Mouse (Mus musculus) adrenal gland, postnatal 36 days (tissue): ENCODE data around the gene Zer1. TPM values are rescaled to one million over a fixed set of nuclear protein-coding genes. Genes with fewer than 3 reads are reported as not detected.
A peak's percentile ranks its signal among the peaks of the same experiment; 100 is the strongest.
"Not testable (repeated sequence)": the region's sequence is repeated elsewhere in the genome, so short reads cannot be mapped to it uniquely, and the experiment has no call there.

Experiments used
- DNase-seq, 2 experiments: peaks; one replicate each; pipeline ENCODE4 v3.0.0; 2021; ENCODE audit warnings: mixed read lengths in 1 of 2
- long read RNA-seq, 2 experiments: library from polyadenylated mRNA; stranded (forward); transcript quantifications; one replicate each; pipeline ENCODE4 v2.0.0; 2021; ENCODE audit warnings: borderline sequencing depth in 2 of 2
- total RNA-seq, 2 experiments: library from RNA; stranded (reverse); gene quantifications; 2 replicates each; pipeline ENCODE4 v1.2.3; 2021

The Zer1 gene
- total RNA-seq: 10 to 100 TPM; 32.0 to 40.7 TPM
- long read RNA-seq, experiment 1, full-length matches to known transcripts: 6 of 16 reads
- long read RNA-seq, experiment 1, partial matches to known transcripts: 5 of 16 reads
- long read RNA-seq, experiment 1, other reads (novel, unspliced or antisense): 5 of 16 reads
- long read RNA-seq, experiment 2, full-length matches to known transcripts: 7 of 14 reads
- long read RNA-seq, experiment 2, partial matches to known transcripts: 2 of 14 reads
- long read RNA-seq, experiment 2, other reads (novel, unspliced or antisense): 5 of 14 reads

- peak; percentile 98 to 100 for DNase-seq
These were observed at the start of gene Zer1 for GRCm38 (mm10) chr2:30124472-30125274. Gene Zer1, minus strand, starts transcription at chr2:30124585.

GRCm38 (mm10) chr2:30173541-30174240 is 49.3 kb upstream of the Zer1 start:
- peak in 1 of 2 experiments; percentile 32 for DNase-seq

- DNase-seq: peak; percentile 24 to 43
These were observed 47.6 kb upstream of the Zer1 start for GRCm38 (mm10) chr2:30171997-30172382.

- DNase-seq: peak; percentile 94
These were observed 47.1 kb upstream of the Zer1 start, which contains the start of gene Endog for GRCm38 (mm10) chr2:30171371-30171996. Gene Endog, plus strand, starts transcription at chr2:30171493.

GRCm38 (mm10) chr2:30166677-30167076 is 42.3 kb upstream of the Zer1 start:
- no peak for DNase-seq

GRCm38 (mm10) chr2:30164340-30164932 is 40.1 kb upstream of the Zer1 start:
- no peak for DNase-seq

GRCm38 (mm10) chr2:30161809-30162208 is 37.4 kb upstream of the Zer1 start:
- DNase-seq: peak in 1 of 2 experiments; percentile 44

GRCm38 (mm10) chr2:30159871-30160270 is 35.5 kb upstream of the Zer1 start:
- not testable (repeated sequence) for DNase-seq

GRCm38 (mm10) chr2:30152616-30153015 is 28.2 kb upstream of the Zer1 start:
- DNase-seq: peak; percentile 20 to 44

- DNase-seq: peak; percentile 11 to 30
These were observed 27.5 kb upstream of the Zer1 start for GRCm38 (mm10) chr2:30151840-30152239.

- DNase-seq: peak; percentile 89 to 92
These were observed 23.1 kb upstream of the Zer1 start for GRCm38 (mm10) chr2:30147466-30147865.

GRCm38 (mm10) chr2:30144436-30144835 is 20.1 kb upstream of the Zer1 start:
- no peak for DNase-seq

GRCm38 (mm10) chr2:30140021-30140420 is 15.6 kb upstream of the Zer1 start:
- not testable (repeated sequence) for DNase-seq

- no peak for DNase-seq
These were observed 12.1 kb upstream of the Zer1 start for GRCm38 (mm10) chr2:30136458-30136857.

GRCm38 (mm10) chr2:30134928-30135620 is 10.7 kb upstream of the Zer1 start:
- peak in 1 of 2 experiments; percentile 36 for DNase-seq

- DNase-seq: peak in 1 of 2 experiments; percentile 28
These were observed 10.0 kb upstream of the Zer1 start for GRCm38 (mm10) chr2:30134378-30134711.

- peak; percentile 99 to 100 for DNase-seq
These were observed 9.4 kb upstream of the Zer1 start, which contains the start of gene Tbc1d13 for GRCm38 (mm10) chr2:30133613-30134377. Gene Tbc1d13, plus strand, starts transcription at chr2:30133746.

GRCm38 (mm10) chr2:30132801-30133612 is 8.6 kb upstream of the Zer1 start:
- DNase-seq: peak; percentile 35 to 68

- DNase-seq: not testable (repeated sequence)
These were observed 6.9 kb upstream of the Zer1 start for GRCm38 (mm10) chr2:30131240-30131639.
